Mouse (Mus musculus): ENCODE data around the gene Tex50.
"Not testable (repeated sequence)": the region's sequence is repeated elsewhere in the genome, so short reads cannot be mapped to it uniquely, and the experiment has no call there.

Gene Tex50

GRCm38 (mm10) chr1:161159214-161159613 lies at the start of gene Tex50:
TSS of gene Tex50 (minus strand) at chr1:161159314.
- no peak for DNase-seq (ENCODE audit: low spot score in 2 of 2)

DNA sequence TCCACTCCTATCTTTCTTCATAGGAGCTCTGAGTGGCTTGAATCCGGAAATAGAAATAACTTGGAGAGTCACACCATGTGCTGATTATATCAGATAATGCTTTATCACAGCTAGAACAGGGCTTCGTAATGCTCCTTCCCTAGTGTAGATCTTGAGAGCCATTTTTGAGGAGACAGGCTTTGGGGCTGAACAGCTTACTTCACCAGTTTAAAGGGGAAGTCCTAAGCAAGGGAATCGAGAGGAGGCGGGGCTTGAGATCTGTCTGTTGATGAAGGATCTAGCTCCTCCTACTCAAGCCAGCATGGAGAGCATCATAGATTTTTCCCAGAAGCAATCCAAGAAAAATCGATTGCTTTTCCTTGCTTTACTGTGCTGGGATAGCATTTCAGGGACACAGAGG lies 40.7 kb upstream of the Tex50 start:
- DNase-seq (ENCODE audit: low spot score in 2 of 2) = no peak

DNA sequence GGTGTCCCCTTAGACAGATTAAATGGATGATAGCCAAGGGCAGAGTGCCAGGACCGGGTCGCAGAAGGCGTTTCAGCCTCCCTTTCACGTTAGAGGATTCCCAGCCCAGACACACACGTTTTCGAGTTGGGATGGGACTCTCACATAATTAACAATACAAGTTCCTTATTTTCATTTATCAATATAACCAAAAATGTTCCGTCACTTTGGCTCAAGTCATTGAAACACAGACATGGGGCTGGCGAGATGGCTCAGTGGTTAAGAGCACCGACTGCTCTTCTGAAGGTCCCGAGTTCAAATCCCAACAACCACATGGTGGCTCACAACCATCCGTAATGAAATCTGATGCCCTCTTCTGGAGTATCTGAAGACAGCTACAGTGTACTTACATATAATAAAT lies 37.2 kb upstream of the Tex50 start:
- DNase-seq (ENCODE audit: low spot score in 2 of 2) = not testable (repeated sequence)

DNA sequence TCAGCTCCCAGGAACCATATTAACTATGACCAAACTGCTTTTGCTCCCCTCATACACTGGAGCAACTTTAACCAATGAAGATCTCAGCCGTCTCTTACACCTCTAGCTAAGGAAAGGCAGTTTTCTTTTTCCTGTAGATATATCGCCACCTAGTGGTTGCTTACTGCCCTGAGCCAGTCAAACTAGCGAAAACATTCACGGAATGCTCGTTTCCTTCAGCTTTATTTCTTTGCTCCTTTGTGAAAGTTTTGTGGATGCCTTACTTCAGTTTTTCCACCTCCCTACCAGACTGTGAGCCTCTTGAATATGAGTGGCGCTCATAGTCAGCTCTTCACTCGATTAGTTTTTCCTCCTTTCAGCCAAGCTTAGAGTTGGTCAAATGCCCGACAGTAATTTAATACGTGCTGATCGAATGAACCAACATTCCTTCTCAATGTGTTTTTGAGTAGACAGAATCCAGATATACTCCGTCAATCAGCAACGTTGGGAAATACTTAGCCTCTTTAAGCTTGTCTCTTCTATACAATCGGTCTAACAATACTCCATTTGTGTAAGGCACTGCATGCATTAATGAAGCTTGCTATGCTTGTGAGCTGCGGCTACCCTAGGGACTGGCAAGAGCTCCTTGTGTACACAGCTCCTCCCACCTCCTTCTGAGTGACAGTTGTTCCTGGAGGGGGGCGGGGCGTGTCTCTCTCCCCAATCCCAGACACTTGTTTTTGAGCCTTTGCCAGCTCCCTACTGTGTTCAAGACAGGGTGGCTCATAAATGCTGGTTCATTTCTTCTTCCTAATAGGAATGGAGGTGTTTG lies 36.6 kb upstream of the Tex50 start:
- peak; percentile 27 to 85 for DNase-seq (ENCODE audit: low spot score in 2 of 2)

GRCm38 (mm10) chr1:161190253-161190910 lies 31.3 kb upstream of the Tex50 start:
- DNase-seq (ENCODE audit: low spot score in 2 of 2) = no peak

DNA sequence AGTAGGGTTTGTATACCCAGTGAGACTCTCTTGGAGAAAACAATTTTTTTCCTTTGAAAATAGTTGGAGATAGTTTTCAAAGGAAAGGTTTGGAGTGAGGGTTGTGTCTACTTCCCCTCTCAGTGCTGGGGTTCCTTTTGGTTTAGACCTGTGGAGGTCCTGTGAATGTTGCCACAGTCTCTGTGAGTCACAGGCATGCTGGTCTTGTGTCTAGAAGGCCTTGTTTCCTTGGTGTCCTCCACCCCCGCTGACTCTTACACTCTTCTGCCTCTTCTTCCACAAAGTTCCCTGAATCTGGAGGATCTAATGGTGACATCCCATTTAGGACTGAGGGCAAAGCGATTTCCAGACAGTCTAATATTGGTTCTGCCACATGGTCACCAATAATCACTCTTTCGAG lies 26.3 kb upstream of the Tex50 start:
- DNase-seq (ENCODE audit: low spot score in 2 of 2) = no peak

DNA sequence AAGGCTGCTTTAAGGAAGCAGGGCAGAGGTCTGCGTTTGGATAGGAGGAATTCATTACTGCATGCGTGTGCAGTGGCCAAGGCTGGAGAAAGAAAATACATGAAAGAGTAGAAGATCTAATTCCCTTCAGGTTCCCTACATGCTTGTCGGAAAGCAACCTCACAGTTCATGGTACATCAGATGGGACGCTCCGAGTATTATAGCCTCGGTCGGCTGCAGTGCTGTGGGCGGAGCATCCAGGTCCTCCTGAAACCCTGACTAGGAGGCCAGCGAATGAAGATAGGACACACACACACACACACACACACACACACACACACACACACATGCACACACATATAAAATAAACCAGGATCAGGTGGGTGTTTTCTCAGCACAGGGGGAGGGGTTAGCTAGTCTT lies 24.6 kb upstream of the Tex50 start:
- DNase-seq (ENCODE audit: low spot score in 2 of 2) = no peak

DNA sequence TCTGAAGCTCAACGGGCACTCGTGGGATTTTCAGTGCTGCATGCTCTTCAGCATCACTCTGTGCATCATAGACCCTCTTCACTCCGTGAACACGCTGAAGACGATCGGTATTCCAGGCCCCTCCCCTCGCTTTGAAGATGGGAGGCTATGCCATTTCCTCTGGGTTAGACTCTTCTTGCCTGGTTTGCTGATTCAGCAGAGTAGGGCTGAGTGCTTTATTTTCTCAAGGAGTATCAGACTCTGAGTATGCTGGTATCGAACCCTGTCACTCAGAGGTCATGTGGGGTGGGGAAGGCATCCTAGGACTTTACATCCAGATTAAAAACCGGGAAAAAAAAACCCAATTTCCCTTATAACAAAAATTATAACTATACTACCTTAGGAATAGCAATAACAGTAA lies 23.3 kb upstream of the Tex50 start:
- no peak for DNase-seq (ENCODE audit: low spot score in 2 of 2)

DNA sequence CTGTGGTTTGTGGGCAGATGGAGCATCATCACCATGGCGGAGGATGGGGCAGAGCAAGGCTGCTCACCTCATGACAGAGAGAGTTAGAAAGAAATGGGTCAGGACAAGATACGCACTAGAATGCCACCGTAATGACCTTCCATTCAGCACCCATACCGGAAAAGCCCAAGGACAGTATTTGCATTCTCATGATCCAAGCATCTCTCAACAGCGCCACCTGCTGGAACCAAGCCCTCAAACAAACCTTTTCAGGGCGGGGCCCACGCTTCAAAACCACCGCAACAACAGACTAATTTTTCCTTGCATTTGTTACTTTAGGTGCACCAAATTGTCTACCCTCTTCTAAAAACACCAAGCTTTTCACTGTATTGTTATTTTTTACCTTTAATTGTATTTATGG lies 21.6 kb upstream of the Tex50 start:
- DNase-seq (ENCODE audit: low spot score in 2 of 2) = peak; percentile 30 to 79

DNA sequence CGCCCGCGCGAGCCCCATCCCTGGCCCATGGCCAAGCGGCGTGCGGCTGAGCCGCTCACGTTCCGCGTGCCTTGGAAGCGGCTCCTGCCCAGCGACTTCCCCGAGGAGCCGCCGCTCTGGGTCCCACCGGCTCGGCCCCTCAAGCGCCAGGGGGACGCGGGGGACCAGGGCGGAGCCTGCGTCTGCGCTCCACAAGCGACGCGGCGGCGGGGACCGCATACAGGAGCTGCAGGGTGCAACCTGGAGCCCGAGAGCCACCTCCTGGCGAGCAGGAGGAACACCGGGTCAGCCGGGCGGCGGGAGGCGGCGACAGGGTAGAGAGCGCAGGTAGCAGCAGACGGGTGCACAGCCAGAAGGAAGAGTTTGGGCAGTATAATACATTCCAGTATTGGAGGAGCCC lies 11.5 kb upstream of the Tex50 start:
- DNase-seq (ENCODE audit: low spot score in 2 of 2) = peak; percentile 69 to 82

- no peak for DNase-seq (ENCODE audit: low spot score in 2 of 2)
Measured at GRCm38 (mm10) chr1:161160266-161160665, 1.2 kb upstream of the Tex50 start.

DNA sequence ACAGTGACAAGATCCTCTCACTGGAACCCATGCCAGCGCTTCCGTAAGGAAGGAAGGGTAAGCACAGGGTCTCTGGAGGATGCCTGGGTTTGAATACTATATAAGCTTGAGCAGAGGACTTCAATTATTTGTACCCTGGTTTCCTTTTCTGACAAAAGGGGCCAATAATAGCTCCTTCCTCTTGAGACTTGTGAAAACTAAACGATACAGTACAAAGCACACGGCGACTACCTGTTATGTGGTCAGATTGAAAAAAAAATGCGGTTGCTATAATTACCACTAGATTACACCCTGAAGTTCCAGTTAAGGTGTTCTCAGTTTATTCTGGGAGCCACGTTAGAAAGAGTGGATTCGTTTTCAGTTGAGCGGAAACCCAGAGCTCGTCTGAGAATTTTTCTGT lies 2.6 kb downstream of the Tex50 start:
- no peak for DNase-seq (ENCODE audit: low spot score in 2 of 2)

GRCm38 (mm10) chr1:161151098-161151497 lies 8.0 kb downstream of the Tex50 start:
- DNase-seq (ENCODE audit: low spot score in 2 of 2) = no peak

DNA sequence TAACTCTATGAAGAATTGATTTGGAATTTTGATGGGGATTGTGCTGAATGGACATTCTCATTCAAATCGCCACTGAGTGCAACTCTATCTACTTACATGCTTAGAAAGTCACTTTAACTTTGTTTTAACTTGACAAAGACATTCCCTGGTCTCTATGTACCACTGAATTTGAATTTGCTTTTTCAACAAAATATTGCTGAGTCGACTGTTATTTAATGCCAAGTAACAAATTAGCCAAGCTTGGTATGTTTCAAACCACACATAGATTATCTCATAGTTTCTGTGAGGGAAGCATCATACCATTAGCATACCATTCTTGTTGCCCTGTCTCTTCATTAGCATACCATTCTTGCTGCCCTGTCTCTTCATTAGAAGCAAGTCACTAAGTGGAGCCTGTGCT lies 11.2 kb downstream of the Tex50 start:
- DNase-seq (ENCODE audit: low spot score in 2 of 2) = no peak

- not testable (repeated sequence) for DNase-seq (ENCODE audit: low spot score in 2 of 2)
Measured at GRCm38 (mm10) chr1:161145611-161146010, 13.5 kb downstream of the Tex50 start.

- no peak for DNase-seq (ENCODE audit: low spot score in 2 of 2)
Measured at GRCm38 (mm10) chr1:161143216-161143615, 15.9 kb downstream of the Tex50 start.

DNA sequence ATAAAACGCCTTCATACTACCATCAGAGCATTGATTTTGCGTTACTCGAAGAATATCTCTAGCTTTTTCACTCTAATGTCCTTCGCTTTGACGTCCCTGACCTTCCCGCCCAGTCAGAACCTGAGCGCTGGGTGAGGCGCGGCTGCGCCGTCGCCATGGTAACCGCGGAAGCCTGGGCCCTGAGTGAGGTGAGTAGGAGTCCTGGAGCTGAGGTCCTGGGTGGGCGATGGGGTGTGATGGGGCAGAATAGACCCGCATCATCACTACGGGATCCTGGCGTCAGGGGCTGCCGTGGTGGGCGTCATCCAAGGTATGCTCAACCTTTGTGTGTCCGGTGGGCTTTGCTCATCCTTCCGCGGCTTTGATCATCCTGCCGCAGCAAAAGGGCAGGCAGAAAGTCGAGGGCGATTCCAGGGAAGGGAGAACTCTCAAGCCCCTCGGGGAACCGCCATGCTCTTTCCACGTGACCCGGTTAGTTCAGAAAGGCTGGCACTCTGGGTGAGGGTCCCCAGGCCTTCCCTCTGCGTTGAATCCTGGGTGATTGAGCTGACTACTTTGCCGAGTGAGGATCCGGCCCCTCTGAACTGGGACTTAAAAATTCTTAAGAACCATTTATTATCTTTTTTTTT lies 16.5 kb downstream of the Tex50 start, which contains the start of gene Ankrd45:
TSS of gene Ankrd45 (plus strand) at position 161 of the 629 bp plus-strand sequence.
- peak; percentile 16 to 37 for DNase-seq (ENCODE audit: low spot score in 2 of 2)

- no peak for DNase-seq (ENCODE audit: low spot score in 2 of 2)
Measured at GRCm38 (mm10) chr1:161140026-161140762, 18.9 kb downstream of the Tex50 start.

GRCm38 (mm10) chr1:161139496-161139895 lies 19.6 kb downstream of the Tex50 start:
- no peak for DNase-seq (ENCODE audit: low spot score in 2 of 2)

- DNase-seq (ENCODE audit: low spot score in 2 of 2) = peak; percentile 85 to 93
Measured at GRCm38 (mm10) chr1:161130726-161131664, 28.1 kb downstream of the Tex50 start, which contains the start of gene Klhl20. TSS of gene Klhl20 (minus strand) at chr1:161131511.

- DNase-seq (ENCODE audit: low spot score in 2 of 2) = no peak
Measured at GRCm38 (mm10) chr1:161126461-161126860, 32.7 kb downstream of the Tex50 start.

Data from thymus, postnatal 10 days (tissue).